Mouse (Mus musculus) kidney, embryonic 14.5 days (tissue): ENCODE results near the gene Mrpl43. TPM values are rescaled to one million over a fixed set of nuclear protein-coding genes. Genes with fewer than 3 reads are reported as not detected.

Source experiments
- ATAC-seq: fragments of 200-750 bp; cut with Nextera tagmentation; 2 replicates; pipeline ENCODE4 v1.8.0; 2017; ENCODE audit warnings: moderate number of reproducible peaks, mild to moderate bottlenecking, moderate TSS enrichment, moderate library complexity; ENCODE audit not compliant: low FRiP score, low TSS enrichment
- H3K27ac ChIP-seq: fragments of 300-500 bp; sonication (generic); 2 replicates; pipeline ENCODE4 v1.5.1; 2014; ENCODE audit warnings: low read depth, mild to moderate bottlenecking, low read length, moderate library complexity, mixed read lengths
- H3K27me3 ChIP-seq: fragments of 300-500 bp; sonication (generic); 2 replicates; pipeline ENCODE4 v1.6.1; 2014; ENCODE audit warnings: mild to moderate bottlenecking, low read length; ENCODE audit not compliant: control insufficient read depth, insufficient read depth
- H3K36me3 ChIP-seq: fragments of 300-500 bp; sonication (generic); 2 replicates; pipeline ENCODE4 v1.6.1; 2014; ENCODE audit warnings: low read length, mixed read lengths; ENCODE audit not compliant: control insufficient read depth, insufficient read depth
- H3K4me1 ChIP-seq: fragments of 300-500 bp; sonication (generic); 2 replicates; pipeline ENCODE4 v1.6.1; 2014; ENCODE audit warnings: low read length, mixed read lengths; ENCODE audit not compliant: control insufficient read depth, insufficient read depth
- H3K4me2 ChIP-seq: fragments of 300-500 bp; sonication (generic); replicated peaks from 2 replicates; pipeline ENCODE4 v1.6.1; 2014; ENCODE audit warnings: low read depth, mild to moderate bottlenecking, low read length
- H3K4me3 ChIP-seq: fragments of 300-500 bp; sonication (generic); 2 replicates; pipeline ENCODE4 v1.5.1; 2014; ENCODE audit warnings: mild to moderate bottlenecking, low read length
- H3K9ac ChIP-seq: fragments of 300-500 bp; sonication (generic); 2 replicates; pipeline ENCODE4 v1.6.1; 2014; ENCODE audit warnings: low read depth, mild to moderate bottlenecking, low read length, moderate library complexity
- H3K9me3 ChIP-seq: fragments of 300-500 bp; sonication (generic); 2 replicates; pipeline ENCODE4 v1.6.1; 2016; ENCODE audit warnings: low read length; ENCODE audit not compliant: control insufficient read depth
- WGBS: fragments of 180-500 bp; shearing (Covaris S2); extraction: QIAGEN DNeasy Blood & Tissue Kit; methylation state at CpG from one replicate; pipeline ENCODE4 v1.1.7; 2014; 5-methylcytosine and 5-hydroxymethylcytosine counted together
- polyA plus RNA-seq: library from polyadenylated mRNA; unstranded; fragments of >200 nt; fragmentation: Nextera tagmentation; extraction: Ambion mirVana; gene quantifications from 2 replicates; pipeline ENCODE4 v1.2.1, GENCODE M21; 2014

The Mrpl43 gene
- polyA plus RNA-seq, 1 experiment from 2014 or later = 69.9 TPM

DNA sequence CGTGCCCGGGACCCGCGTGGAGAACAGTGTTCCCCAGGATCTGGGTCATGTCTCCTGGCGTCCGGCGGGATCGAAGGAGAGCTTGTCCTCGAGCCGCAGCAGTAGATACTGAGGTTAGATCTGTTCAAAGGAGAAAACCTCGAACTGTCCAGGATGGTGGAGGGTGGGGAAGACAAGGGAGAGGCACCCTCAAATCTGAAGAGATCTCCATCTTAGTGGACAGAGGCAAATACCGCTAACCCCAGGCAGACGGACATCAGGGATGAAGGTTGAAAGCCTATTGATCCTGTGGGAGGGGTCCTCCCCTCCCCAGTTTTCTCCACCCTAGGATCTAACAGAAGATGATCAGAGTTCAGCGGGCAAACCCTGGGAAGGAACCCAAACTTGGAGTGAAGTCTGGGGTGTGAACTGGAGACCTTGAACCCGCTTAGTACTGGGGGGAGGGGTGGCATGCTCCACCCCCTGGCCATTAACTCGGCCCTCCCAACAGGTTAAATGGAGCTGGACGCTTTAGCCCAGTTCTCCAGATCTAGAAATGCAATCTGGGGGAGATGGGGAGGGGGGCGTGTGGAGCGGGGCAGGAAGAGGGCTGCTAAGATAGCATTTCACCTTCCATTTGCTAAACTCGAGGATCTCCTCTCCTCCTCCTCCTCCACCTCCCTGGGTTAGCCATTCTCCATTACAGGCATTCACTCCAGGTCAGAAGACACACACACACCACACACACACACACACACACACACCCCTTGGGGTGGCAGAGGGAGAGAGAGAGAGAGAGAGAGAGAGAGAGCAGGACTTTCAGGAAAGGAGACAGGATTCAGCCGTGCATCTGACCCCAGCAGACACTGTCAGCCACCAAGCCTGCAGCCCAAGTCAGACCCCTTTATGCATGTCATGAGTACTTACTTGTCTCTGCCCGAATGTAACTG, 16.4 kb downstream of the Mrpl43 start:
- peak; percentile 25; the same call in 1 of the 2 replicates for ATAC-seq
- WGBS = 3% methylated on average over 22 of the region's 22 CpGs
- H3K36me3 ChIP-seq = peaks cover 4% of the 10 kb centered on the region; the same call in 1 of the 2 replicates
- peak overlapping the region; percentile 75 for H3K4me3 ChIP-seq
- no peak overlapping the region for H3K27ac ChIP-seq
- no peaks in the 10 kb centered on the region for H3K27me3 ChIP-seq
- peaks cover 37% of the 10 kb centered on the region for H3K4me1 ChIP-seq
- H3K9ac ChIP-seq = peak overlapping the region; percentile 74
- H3K4me2 ChIP-seq = peak overlapping the region; percentile 99
- H3K9me3 ChIP-seq = no peaks in the 10 kb centered on the region

DNA sequence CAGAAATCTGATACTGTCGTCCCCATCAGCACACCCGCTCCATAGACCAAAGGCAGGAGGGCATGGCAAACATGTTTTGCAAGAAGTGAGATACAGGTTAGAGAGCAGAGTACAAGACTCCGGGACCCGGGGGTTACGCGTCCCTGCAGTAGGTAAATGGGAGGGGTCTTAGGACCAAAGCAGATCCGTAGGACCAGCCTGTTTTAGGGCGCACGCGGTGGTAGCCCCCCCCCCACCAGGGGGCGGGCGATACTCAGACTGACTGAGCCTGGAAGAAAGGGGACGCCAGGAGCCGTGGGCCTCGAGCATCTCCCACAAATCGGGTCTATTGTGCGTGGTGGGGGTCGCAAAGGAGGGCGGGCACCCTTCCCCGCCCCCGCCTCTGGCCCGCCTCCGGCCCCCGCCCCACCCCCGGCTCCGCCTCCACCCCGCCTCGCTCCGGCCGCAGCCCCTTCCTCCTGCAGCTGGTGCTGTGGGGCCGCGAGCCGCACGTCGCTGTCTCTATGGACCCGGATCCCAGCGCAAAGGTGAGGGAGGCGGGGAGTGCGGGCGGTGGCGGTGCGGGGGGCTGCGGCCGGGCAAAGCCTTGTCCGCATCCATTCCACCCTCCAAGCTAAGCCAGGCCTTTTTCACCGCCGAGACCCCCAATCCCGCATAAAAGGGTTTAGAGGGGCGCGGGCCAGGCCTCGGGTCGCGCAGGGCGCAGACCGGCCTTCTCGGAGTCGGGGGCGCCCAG, 17.2 kb downstream of the Mrpl43 start, which contains the start of gene Sema4g:
TSS of gene Sema4g (plus strand) at position 271 of the 736 bp plus-strand sequence.
- peak; percentile 63 for ATAC-seq
- H3K9me3 ChIP-seq = no peaks in the 10 kb centered on the region
- H3K9ac ChIP-seq = peak within 1 kb of the TSS; percentile 74
- peak within 1 kb of the TSS; percentile 75 for H3K4me3 ChIP-seq
- H3K27ac ChIP-seq = no peak within 1 kb of the TSS
- peak within 1 kb of the TSS; percentile 99 for H3K4me2 ChIP-seq
- peaks cover 37% of the 10 kb centered on the region for H3K4me1 ChIP-seq
- H3K36me3 ChIP-seq = peaks cover 4% of the 10 kb centered on the region; the same call in 1 of the 2 replicates
- WGBS = under 1% methylated on average over 53 of the region's 58 CpGs
- no peaks in the 10 kb centered on the region for H3K27me3 ChIP-seq

DNA sequence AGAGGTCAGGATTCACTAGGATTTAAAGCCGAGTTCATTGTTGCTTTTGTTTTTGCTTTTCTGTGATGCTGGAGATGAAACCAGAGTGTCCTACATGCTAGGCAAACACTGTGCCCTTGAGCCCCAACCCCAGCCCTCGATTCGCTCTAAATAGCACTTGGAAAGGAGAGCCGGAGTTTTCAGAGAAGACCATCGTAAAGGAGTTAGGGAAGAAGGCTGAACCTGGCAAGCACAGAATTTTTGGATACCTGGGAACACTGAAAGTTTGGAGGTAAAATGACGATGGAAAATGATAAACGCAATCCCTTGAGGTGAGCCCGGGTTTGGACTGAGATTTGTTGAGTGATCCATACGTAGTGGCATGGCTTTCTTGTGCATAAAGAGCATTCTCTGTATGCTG, 17.9 kb downstream of the Mrpl43 start:
- peak overlapping the region; percentile 74; the same call in 1 of the 2 replicates for H3K9ac ChIP-seq

GRCm38 (mm10) chr19:44987851-44988250, 18.4 kb downstream of the Mrpl43 start:
- no peak for ATAC-seq
- 54% methylated on average over 6 of the region's 6 CpGs for WGBS
- Histone ChIP-seq H3K27ac (no peak overlapping the region), H3K9ac (no peak overlapping the region), H3K9me3 (no peaks in the 10 kb centered on the region), H3K4me1 (peaks cover 37% of the 10 kb centered on the region), H3K27me3 (no peaks in the 10 kb centered on the region), H3K4me3 (no peak overlapping the region), H3K36me3 (peaks cover 12% of the 10 kb centered on the region; the same call in 1 of the 2 replicates), H3K4me2 (no peak overlapping the region)

More for the DNA sequence above, 17.9 kb downstream of the Mrpl43 start:
- ATAC-seq = no peak
- 17% methylated on average over 9 of the region's 9 CpGs for WGBS
- no peak overlapping the region for H3K27ac ChIP-seq
- peak overlapping the region; percentile 99 for H3K4me2 ChIP-seq
- H3K9me3 ChIP-seq = no peaks in the 10 kb centered on the region
- H3K4me1 ChIP-seq = peaks cover 37% of the 10 kb centered on the region
- H3K27me3 ChIP-seq = no peaks in the 10 kb centered on the region
- H3K36me3 ChIP-seq = peaks cover 7% of the 10 kb centered on the region; the same call in 1 of the 2 replicates
- H3K4me3 ChIP-seq = peak overlapping the region; percentile 75

- H3K4me3 ChIP-seq = no peak overlapping the region
- peaks cover 32% of the 10 kb centered on the region for H3K4me1 ChIP-seq
- H3K4me2 ChIP-seq = no peak overlapping the region
- WGBS = 76% methylated on average over 6 of the region's 6 CpGs
- no peak overlapping the region for H3K9ac ChIP-seq
- no peaks in the 10 kb centered on the region for H3K9me3 ChIP-seq
- peaks cover 13% of the 10 kb centered on the region; the same call in 1 of the 2 replicates for H3K36me3 ChIP-seq
- no peaks in the 10 kb centered on the region for H3K27me3 ChIP-seq
- no peak for ATAC-seq
- no peak overlapping the region for H3K27ac ChIP-seq
These were observed 19.2 kb downstream of the Mrpl43 start for GRCm38 (mm10) chr19:44987004-44987403.

DNA sequence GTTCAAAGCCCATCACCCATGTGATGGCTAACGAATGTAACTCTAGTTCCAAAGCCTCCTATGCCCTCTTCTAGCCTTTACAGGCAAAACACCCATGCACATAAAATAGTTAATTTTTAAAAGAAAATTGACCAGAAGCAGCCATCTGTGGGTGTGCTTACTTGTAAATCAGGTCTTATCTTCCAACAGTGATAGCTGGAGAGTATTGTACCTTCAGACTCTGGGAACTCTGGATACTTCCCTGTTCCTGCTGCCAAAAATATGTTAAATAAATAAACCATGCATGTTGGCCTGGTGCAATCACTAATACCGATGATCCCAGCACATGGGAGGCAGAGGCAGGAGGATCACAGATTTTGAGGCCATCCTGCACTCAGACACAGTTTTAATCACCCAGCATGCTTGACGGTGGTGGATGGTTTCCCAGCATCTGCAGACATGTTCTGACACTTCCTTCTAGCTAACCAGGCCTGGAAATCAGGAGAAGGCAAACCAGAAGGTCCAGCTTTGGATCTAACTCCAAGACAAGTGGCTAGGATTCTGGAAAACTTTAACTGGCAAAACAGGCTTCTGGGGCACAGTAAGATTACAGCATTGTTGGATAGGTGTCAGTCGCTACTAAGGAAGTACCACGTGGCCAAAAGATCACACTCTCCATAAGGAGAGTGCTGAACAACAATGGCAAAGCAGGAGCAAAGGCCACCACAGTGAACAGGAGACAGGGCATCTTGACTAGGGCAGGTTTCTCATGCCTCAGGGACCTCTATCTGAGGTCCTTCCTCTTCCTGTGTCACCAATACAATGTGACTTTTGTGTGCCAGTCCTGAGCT, 20.9 kb downstream of the Mrpl43 start:
- H3K4me1 ChIP-seq = peaks cover 17% of the 10 kb centered on the region
- no peak overlapping the region for H3K4me3 ChIP-seq
- H3K27ac ChIP-seq = no peak overlapping the region
- no peak for ATAC-seq
- 49% methylated on average over 5 of the region's 5 CpGs for WGBS
- no peak overlapping the region for H3K9ac ChIP-seq
- peaks cover 25% of the 10 kb centered on the region for H3K36me3 ChIP-seq
- H3K27me3 ChIP-seq = no peaks in the 10 kb centered on the region
- H3K9me3 ChIP-seq = no peaks in the 10 kb centered on the region
- H3K4me2 ChIP-seq = no peak overlapping the region

- no peaks in the 10 kb centered on the region for H3K27me3 ChIP-seq
- H3K9ac ChIP-seq = no peak overlapping the region
- H3K4me2 ChIP-seq = no peak overlapping the region
- no peaks in the 10 kb centered on the region for H3K9me3 ChIP-seq
- H3K4me3 ChIP-seq = no peak overlapping the region
- peaks cover 9% of the 10 kb centered on the region for H3K4me1 ChIP-seq
- peaks cover 35% of the 10 kb centered on the region for H3K36me3 ChIP-seq
- WGBS = 94% methylated on average over 4 of the region's 4 CpGs
- H3K27ac ChIP-seq = no peak overlapping the region
- ATAC-seq = no peak
These were observed 21.8 kb downstream of the Mrpl43 start for GRCm38 (mm10) chr19:44984420-44984819.

- Histone ChIP-seq H3K9me3 (no peaks in the 10 kb centered on the region), H3K36me3 (peaks cover 44% of the 10 kb centered on the region), H3K4me1 (peaks cover 2% of the 10 kb centered on the region), H3K4me3 (no peak overlapping the region), H3K9ac (no peak overlapping the region), H3K27ac (no peak overlapping the region), H3K4me2 (no peak overlapping the region), H3K27me3 (no peaks in the 10 kb centered on the region)
- ATAC-seq = no peak
- 92% methylated on average over 6 of the region's 6 CpGs for WGBS
These were observed 22.9 kb downstream of the Mrpl43 start for GRCm38 (mm10) chr19:44983366-44983765.
